Mouse (Mus musculus) hindbrain, embryonic 13.5 days (tissue): Measurements from ENCODE around the gene Timm23. TPM values are rescaled to one million over a fixed set of nuclear protein-coding genes. Genes with fewer than 3 reads are reported as not detected.
A peak's percentile ranks its signal among the peaks of the same experiment; 100 is the strongest.
"Not testable (repeated sequence)": the region's sequence is repeated elsewhere in the genome, so short reads cannot be mapped to it uniquely, and the experiment has no call there.

Experiments used
- ATAC-seq: fragments of 200-750 bp; cut with Nextera tagmentation; 2 replicates; pipeline ENCODE4 v1.8.0; 2017; ENCODE audit warnings: moderate TSS enrichment; ENCODE audit not compliant: low FRiP score
- H3K27ac ChIP-seq: fragments of 300-500 bp; sonication (generic); 2 replicates; pipeline ENCODE4 v1.5.1; 2015; ENCODE audit warnings: inconsistent platforms, mild to moderate bottlenecking, moderate library complexity
- H3K27me3 ChIP-seq: fragments of 300-500 bp; sonication (generic); 2 replicates; pipeline ENCODE4 v1.6.1; 2015; ENCODE audit warnings: mild to moderate bottlenecking, inconsistent platforms
- H3K36me3 ChIP-seq: fragments of 300-500 bp; sonication (generic); 2 replicates; pipeline ENCODE4 v1.6.1; 2015; ENCODE audit warnings: mild to moderate bottlenecking, inconsistent platforms
- H3K4me1 ChIP-seq: fragments of 300-500 bp; sonication (generic); replicated peaks from 2 replicates; pipeline ENCODE4 v1.6.1; 2015; ENCODE audit warnings: inconsistent platforms
- H3K4me2 ChIP-seq: fragments of 300-500 bp; sonication (generic); 2 replicates; pipeline ENCODE4 v1.6.1; 2015; ENCODE audit warnings: inconsistent platforms, mild to moderate bottlenecking, moderate library complexity
- H3K4me3 ChIP-seq: fragments of 300-500 bp; sonication (generic); 2 replicates; pipeline ENCODE4 v1.5.1; 2015; ENCODE audit warnings: mild to moderate bottlenecking, inconsistent platforms
- H3K9ac ChIP-seq: fragments of 300-500 bp; sonication (generic); 2 replicates; pipeline ENCODE4 v1.6.1; 2015; ENCODE audit warnings: mild to moderate bottlenecking, inconsistent platforms
- H3K9me3 ChIP-seq: fragments of 300-500 bp; sonication (generic); 2 replicates; pipeline ENCODE4 v1.6.1; 2016; ENCODE audit warnings: inconsistent platforms
- WGBS: fragments of 180-500 bp; shearing (Covaris S2); methylation state at CpG from one replicate; pipeline ENCODE4 v1.1.7; 2015; 5-methylcytosine and 5-hydroxymethylcytosine counted together
- polyA plus RNA-seq: library from polyadenylated mRNA; unstranded; fragments of >200 nt; fragmentation: Nextera tagmentation; extraction: Ambion mirVana; gene quantifications from 2 replicates; pipeline ENCODE4 v1.2.1, GENCODE M21; 2015

The Timm23 gene
- polyA plus RNA-seq, 1 experiment from 2014 or later, result 218 TPM

GRCm38 (mm10) chr14:32180861-32181260, 20.8 kb downstream of the Timm23 start:
- Histone ChIP-seq H3K4me2 (no peak overlapping the region), H3K9me3 (no peaks in the 10 kb centered on the region), H3K4me3 (no peak overlapping the region), H3K9ac (no peak overlapping the region), H3K36me3 (peaks cover 59% of the 10 kb centered on the region), H3K27ac (no peak overlapping the region), H3K4me1 (no peaks in the 10 kb centered on the region), H3K27me3 (no peaks in the 10 kb centered on the region)
- no peak for ATAC-seq
- 92% methylated on average over 6 of the region's 6 CpGs for WGBS

GRCm38 (mm10) chr14:32179393-32180195, 22.1 kb downstream of the Timm23 start:
- Histone ChIP-seq H3K4me2 (no peak overlapping the region), H3K9me3 (no peaks in the 10 kb centered on the region), H3K27ac (no peak overlapping the region), H3K9ac (no peak overlapping the region), H3K36me3 (peaks cover 59% of the 10 kb centered on the region), H3K4me3 (no peak overlapping the region), H3K4me1 (no peaks in the 10 kb centered on the region), H3K27me3 (no peaks in the 10 kb centered on the region)
- no peak for ATAC-seq
- 93% methylated on average over 10 of the region's 10 CpGs for WGBS

- 87% methylated on average over 5 of the region's 5 CpGs for WGBS
- H3K27ac ChIP-seq, H3K4me2 ChIP-seq, H3K27me3 ChIP-seq, H3K4me3 ChIP-seq, H3K4me1 ChIP-seq, ATAC-seq, H3K9ac ChIP-seq, H3K9me3 ChIP-seq: not testable (repeated sequence)
- peaks cover 55% of the 10 kb centered on the region for H3K36me3 ChIP-seq
Measured at GRCm38 (mm10) chr14:32176590-32176989, 25.1 kb downstream of the Timm23 start.

- WGBS, result 90% methylated on average over 2 of the region's 2 CpGs
- H3K27me3 ChIP-seq, result no peaks in the 10 kb centered on the region
- no peaks in the 10 kb centered on the region for H3K9me3 ChIP-seq
- no peaks in the 10 kb centered on the region for H3K4me1 ChIP-seq
- H3K9ac ChIP-seq, result no peak overlapping the region
- no peak overlapping the region for H3K27ac ChIP-seq
- peaks cover 49% of the 10 kb centered on the region for H3K36me3 ChIP-seq
- no peak overlapping the region for H3K4me2 ChIP-seq
- no peak overlapping the region for H3K4me3 ChIP-seq
- ATAC-seq, result no peak
Measured at GRCm38 (mm10) chr14:32175310-32175709, 26.4 kb downstream of the Timm23 start.

GRCm38 (mm10) chr14:32170137-32170536, 31.6 kb downstream of the Timm23 start:
- Histone ChIP-seq H3K27ac (no peak overlapping the region), H3K9me3 (no peaks in the 10 kb centered on the region), H3K4me3 (no peak overlapping the region), H3K4me2 (no peak overlapping the region), H3K27me3 (no peaks in the 10 kb centered on the region), H3K36me3 (peaks cover 32% of the 10 kb centered on the region), H3K4me1 (peaks cover 17% of the 10 kb centered on the region), H3K9ac (no peak overlapping the region)
- WGBS, result 91% methylated on average over 4 of the region's 4 CpGs
- ATAC-seq, result no peak

- Histone ChIP-seq H3K4me1 (peaks cover 19% of the 10 kb centered on the region), H3K27ac (no peak overlapping the region), H3K9ac (no peak overlapping the region), H3K27me3 (no peaks in the 10 kb centered on the region), H3K9me3 (no peaks in the 10 kb centered on the region), H3K4me2 (no peak overlapping the region), H3K4me3 (no peak overlapping the region), H3K36me3 (peaks cover 23% of the 10 kb centered on the region)
- WGBS, result 83% methylated on average over 3 of the region's 3 CpGs
- ATAC-seq, result no peak
Measured at GRCm38 (mm10) chr14:32168653-32169231, 33.0 kb downstream of the Timm23 start.

GRCm38 (mm10) chr14:32167326-32167725, 34.4 kb downstream of the Timm23 start:
- Histone ChIP-seq H3K9ac (no peak overlapping the region), H3K4me2 (no peak overlapping the region), H3K9me3 (no peaks in the 10 kb centered on the region), H3K27ac (no peak overlapping the region), H3K4me1 (peaks cover 21% of the 10 kb centered on the region), H3K27me3 (no peaks in the 10 kb centered on the region), H3K36me3 (peaks cover 10% of the 10 kb centered on the region), H3K4me3 (no peak overlapping the region)
- 96% methylated on average over 5 of the region's 5 CpGs for WGBS
- no peak for ATAC-seq

- Histone ChIP-seq H3K4me1 (peaks cover 26% of the 10 kb centered on the region), H3K9ac (no peak overlapping the region), H3K4me2 (no peak overlapping the region), H3K4me3 (no peak overlapping the region), H3K9me3 (no peaks in the 10 kb centered on the region), H3K27ac (no peak overlapping the region), H3K27me3 (no peaks in the 10 kb centered on the region), H3K36me3 (peaks cover 5% of the 10 kb centered on the region; the same call in 1 of the 2 replicates)
- ATAC-seq, result no peak
- WGBS, result 90% methylated on average over 1 of the region's 1 CpGs
Measured at GRCm38 (mm10) chr14:32166840-32167239, 34.9 kb downstream of the Timm23 start.

GRCm38 (mm10) chr14:32166062-32166441, 35.6 kb downstream of the Timm23 start:
- no peaks in the 10 kb centered on the region for H3K27me3 ChIP-seq
- H3K9ac ChIP-seq, result 0 out of 2 replicates have a peak overlapping the region, but pooled peaks have one; percentile 82
- H3K9me3 ChIP-seq, result no peaks in the 10 kb centered on the region
- H3K4me3 ChIP-seq, result peak overlapping the region; percentile 52
- peaks cover 4% of the 10 kb centered on the region; the same call in 1 of the 2 replicates for H3K36me3 ChIP-seq
- H3K27ac ChIP-seq, result no peak overlapping the region
- 71% methylated on average over 2 of the region's 2 CpGs for WGBS
- H3K4me2 ChIP-seq, result peak overlapping the region; percentile 98
- H3K4me1 ChIP-seq, result peaks cover 33% of the 10 kb centered on the region
- ATAC-seq, result no peak

GRCm38 (mm10) chr14:32165278-32166061, 36.2 kb downstream of the Timm23 start:
- WGBS, result 1% methylated on average over 41 of the region's 42 CpGs
- Histone ChIP-seq H3K9ac (peak overlapping the region; percentile 82), H3K27ac (peak overlapping the region; percentile 44; the same call in 1 of the 2 replicates), H3K4me3 (peak overlapping the region; percentile 52), H3K36me3 (no peaks in the 10 kb centered on the region), H3K4me1 (peaks cover 39% of the 10 kb centered on the region), H3K27me3 (no peaks in the 10 kb centered on the region), H3K4me2 (peak overlapping the region; percentile 98), H3K9me3 (no peaks in the 10 kb centered on the region)
- 0 out of 2 replicates have a peak, but pooled peaks have one; percentile 43 for ATAC-seq

GRCm38 (mm10) chr14:32164173-32165051, 37.3 kb downstream of the Timm23 start:
- H3K4me3 ChIP-seq, result no peak overlapping the region
- no peak overlapping the region for H3K27ac ChIP-seq
- WGBS, result 89% methylated on average over 8 of the region's 8 CpGs
- peak overlapping the region; percentile 98; the same call in 1 of the 2 replicates for H3K4me2 ChIP-seq
- ATAC-seq, result no peak
- H3K4me1 ChIP-seq, result peaks cover 42% of the 10 kb centered on the region
- no peaks in the 10 kb centered on the region for H3K36me3 ChIP-seq
- H3K9me3 ChIP-seq, result no peaks in the 10 kb centered on the region
- H3K27me3 ChIP-seq, result no peaks in the 10 kb centered on the region
- H3K9ac ChIP-seq, result no peak overlapping the region
